Mouse (Mus musculus) layer of hippocampus, adult 9-10 months (tissue): ENCODE data around the gene Krt80.

Experiments used
- DNase-seq: peaks from one replicate; pipeline ENCODE4 v3.0.0; 2022; ENCODE audit warnings: low spot score

Gene Krt80

GRCm38 (mm10) chr15:101370101-101370911, at the start of gene Krt80:
Gene Krt80, minus strand, starts transcription at chr15:101370162.
- no peak for DNase-seq

GRCm38 (mm10) chr15:101418950-101419349, 49.0 kb upstream of the Krt80 start:
- no peak for DNase-seq

GRCm38 (mm10) chr15:101414807-101415565, 45.0 kb upstream of the Krt80 start:
- DNase-seq, result no peak

GRCm38 (mm10) chr15:101413916-101414635, 44.1 kb upstream of the Krt80 start:
- no peak for DNase-seq

GRCm38 (mm10) chr15:101412188-101412587, 42.2 kb upstream of the Krt80 start:
- no peak for DNase-seq

GRCm38 (mm10) chr15:101410775-101411174, 40.8 kb upstream of the Krt80 start, which contains the start of gene Krt7:
Gene Krt7, plus strand, starts transcription at chr15:101411043.
- DNase-seq, result no peak

GRCm38 (mm10) chr15:101398269-101398668, 28.3 kb upstream of the Krt80 start:
- DNase-seq, result no peak

- DNase-seq, result no peak
These were observed 27.7 kb upstream of the Krt80 start for GRCm38 (mm10) chr15:101397683-101398082.

GRCm38 (mm10) chr15:101396921-101397320, 27.0 kb upstream of the Krt80 start:
- no peak for DNase-seq

GRCm38 (mm10) chr15:101396466-101396865, 26.5 kb upstream of the Krt80 start:
- DNase-seq, result no peak

GRCm38 (mm10) chr15:101394908-101395307, 24.9 kb upstream of the Krt80 start:
- DNase-seq, result no peak

GRCm38 (mm10) chr15:101392251-101392650, 22.3 kb upstream of the Krt80 start:
- DNase-seq, result no peak

- no peak for DNase-seq
These were observed 20.2 kb upstream of the Krt80 start for GRCm38 (mm10) chr15:101390203-101390602.

GRCm38 (mm10) chr15:101388034-101388541, 18.1 kb upstream of the Krt80 start:
- no peak for DNase-seq

- DNase-seq, result no peak
These were observed 17.2 kb upstream of the Krt80 start for GRCm38 (mm10) chr15:101387176-101387575.

- no peak for DNase-seq
These were observed 15.1 kb upstream of the Krt80 start for GRCm38 (mm10) chr15:101385064-101385463.

GRCm38 (mm10) chr15:101384610-101385009, 14.6 kb upstream of the Krt80 start:
- no peak for DNase-seq

GRCm38 (mm10) chr15:101382811-101383210, 12.8 kb upstream of the Krt80 start:
- no peak for DNase-seq

GRCm38 (mm10) chr15:101381758-101382157, 11.8 kb upstream of the Krt80 start:
- no peak for DNase-seq

- no peak for DNase-seq
These were observed 8.7 kb upstream of the Krt80 start for GRCm38 (mm10) chr15:101378646-101379045.

GRCm38 (mm10) chr15:101376776-101377061, 6.8 kb upstream of the Krt80 start:
- DNase-seq, result no peak

- no peak for DNase-seq
These were observed 6.2 kb upstream of the Krt80 start for GRCm38 (mm10) chr15:101375956-101376775.
